Mouse (Mus musculus) embryonic facial prominence, embryonic 10.5 days (tissue): ENCODE data around the gene Ccdc103. TPM values are rescaled to one million over a fixed set of nuclear protein-coding genes. Genes with fewer than 3 reads are reported as not detected.
A peak's percentile ranks its signal among the peaks of the same experiment; 100 is the strongest.

ENCODE experiments used
- DNase-seq: peaks from one replicate; pipeline ENCODE4 v3.0.0-alpha.2; 2017; ENCODE audit warnings: low spot score
- H3K27ac ChIP-seq: fragments of 300-500 bp; sonication (generic); replicated peaks from 2 replicates; pipeline ENCODE4 v1.5.1; 2016; ENCODE audit warnings: mild to moderate bottlenecking
- H3K27me3 ChIP-seq: fragments of 300-500 bp; sonication (generic); replicated peaks from 2 replicates; pipeline ENCODE4 v1.6.1; 2016; ENCODE audit warnings: low read depth, mild to moderate bottlenecking; ENCODE audit not compliant: poor library complexity, severe bottlenecking
- H3K36me3 ChIP-seq: fragments of 300-500 bp; sonication (generic); replicated peaks from 2 replicates; pipeline ENCODE4 v1.6.1; 2016; ENCODE audit warnings: mild to moderate bottlenecking, moderate library complexity
- H3K4me1 ChIP-seq: fragments of 300-500 bp; sonication (generic); 2 replicates; pipeline ENCODE4 v1.6.1; 2016
- H3K4me3 ChIP-seq: fragments of 300-500 bp; sonication (generic); 2 replicates; pipeline ENCODE4 v1.5.1; 2016; ENCODE audit warnings: mild to moderate bottlenecking, moderate library complexity
- H3K9me3 ChIP-seq: fragments of 300-500 bp; sonication (generic); 2 replicates; pipeline ENCODE4 v1.6.1; 2016; ENCODE audit warnings: mild to moderate bottlenecking
- WGBS: fragments of 180-500 bp; shearing (Covaris S2); methylation state at CpG from one replicate; pipeline ENCODE4 v1.1.7; 2016; 5-methylcytosine and 5-hydroxymethylcytosine counted together
- polyA plus RNA-seq: library from polyadenylated mRNA; unstranded; fragments of >200 nt; fragmentation: Nextera tagmentation; extraction: Ambion mirVana; gene quantifications from 2 replicates; pipeline ENCODE4 v1.2.1, GENCODE M21; 2016

The Ccdc103 gene
- polyA plus RNA-seq, 1 experiment from 2014 or later = 1.8 TPM

GRCm38 (mm10) chr11:102858951-102859350 is 22.1 kb upstream of the Ccdc103 start:
- Histone ChIP-seq H3K27ac (no peak overlapping the region), H3K9me3 (no peaks in the 10 kb centered on the region), H3K36me3 (peaks cover 100% of the 10 kb centered on the region), H3K27me3 (no peaks in the 10 kb centered on the region), H3K4me3 (no peak overlapping the region), H3K4me1 (peaks cover 24% of the 10 kb centered on the region)
- DNase-seq = no peak
- WGBS = 91% methylated on average over 11 of the region's 11 CpGs

- Histone ChIP-seq H3K27ac (no peak overlapping the region), H3K27me3 (no peaks in the 10 kb centered on the region), H3K36me3 (peaks cover 100% of the 10 kb centered on the region), H3K4me3 (no peak overlapping the region), H3K9me3 (no peaks in the 10 kb centered on the region), H3K4me1 (peaks cover 24% of the 10 kb centered on the region)
- 94% methylated on average over 8 of the region's 8 CpGs for WGBS
- DNase-seq = no peak
These were observed 21.1 kb upstream of the Ccdc103 start for GRCm38 (mm10) chr11:102859933-102860332.

GRCm38 (mm10) chr11:102864272-102864671 is 16.7 kb upstream of the Ccdc103 start:
- WGBS = 56% methylated on average over 4 of the region's 4 CpGs
- H3K4me3 ChIP-seq = no peak overlapping the region
- H3K36me3 ChIP-seq = peaks cover 100% of the 10 kb centered on the region

GRCm38 (mm10) chr11:102874801-102875334 is 6.1 kb upstream of the Ccdc103 start:
- DNase-seq = no peak
- H3K36me3 ChIP-seq = peaks cover 73% of the 10 kb centered on the region

More at GRCm38 (mm10) chr11:102864272-102864671, 16.7 kb upstream of the Ccdc103 start:
- peak; percentile 72 for DNase-seq
- H3K9me3 ChIP-seq = no peaks in the 10 kb centered on the region
- no peak overlapping the region for H3K27ac ChIP-seq
- no peaks in the 10 kb centered on the region for H3K4me1 ChIP-seq
- H3K27me3 ChIP-seq = no peaks in the 10 kb centered on the region

GRCm38 (mm10) chr11:102879558-102879957 is 1.4 kb upstream of the Ccdc103 start:
- peaks cover 19% of the 10 kb centered on the region for H3K4me1 ChIP-seq
- no peaks in the 10 kb centered on the region for H3K9me3 ChIP-seq
- no peak for DNase-seq
- WGBS = 75% methylated on average over 2 of the region's 2 CpGs
- no peak overlapping the region for H3K27ac ChIP-seq
- H3K4me3 ChIP-seq = peak overlapping the region; percentile 72
- peaks cover 35% of the 10 kb centered on the region for H3K36me3 ChIP-seq
- peaks cover 13% of the 10 kb centered on the region; the same call in 1 of the 2 replicates for H3K27me3 ChIP-seq

More at GRCm38 (mm10) chr11:102874801-102875334, 6.1 kb upstream of the Ccdc103 start:
- Histone ChIP-seq H3K4me1 (peaks cover 10% of the 10 kb centered on the region), H3K9me3 (no peaks in the 10 kb centered on the region), H3K27me3 (no peaks in the 10 kb centered on the region), H3K27ac (no peak overlapping the region), H3K4me3 (no peak overlapping the region)
- WGBS = 90% methylated on average over 7 of the region's 7 CpGs

- Histone ChIP-seq H3K27ac (peak overlapping the region; percentile 97), H3K9me3 (no peaks in the 10 kb centered on the region), H3K27me3 (peaks cover 19% of the 10 kb centered on the region; the same call in 1 of the 2 replicates), H3K4me1 (peaks cover 19% of the 10 kb centered on the region), H3K4me3 (peak overlapping the region; percentile 72), H3K36me3 (peaks cover 15% of the 10 kb centered on the region)
- WGBS = 16% methylated on average over 13 of the region's 13 CpGs
- no peak for DNase-seq
These were observed 552 bp downstream of the Ccdc103 start for GRCm38 (mm10) chr11:102881314-102882198.

- 65% methylated on average over 10 of the region's 10 CpGs for WGBS
- DNase-seq = no peak
- Histone ChIP-seq H3K9me3 (no peaks in the 10 kb centered on the region), H3K4me3 (no peak within 1 kb of the TSS), H3K27me3 (peaks cover 30% of the 10 kb centered on the region), H3K27ac (no peak within 1 kb of the TSS), H3K36me3 (no peaks in the 10 kb centered on the region), H3K4me1 (peaks cover 18% of the 10 kb centered on the region)
These were observed 3.7 kb downstream of the Ccdc103 start, which contains the start of gene Fam187a for GRCm38 (mm10) chr11:102884616-102885219. TSS of gene Fam187a (plus strand) at chr11:102885169.

- Histone ChIP-seq H3K36me3 (no peaks in the 10 kb centered on the region), H3K27me3 (peaks cover 51% of the 10 kb centered on the region), H3K9me3 (no peaks in the 10 kb centered on the region), H3K4me1 (peaks cover 7% of the 10 kb centered on the region), H3K4me3 (no peak overlapping the region), H3K27ac (no peak overlapping the region)
- WGBS = 88% methylated on average over 5 of the region's 5 CpGs
- no peak for DNase-seq
These were observed 6.4 kb downstream of the Ccdc103 start for GRCm38 (mm10) chr11:102887433-102887832.

- H3K27me3 ChIP-seq = peaks cover 53% of the 10 kb centered on the region
- no peaks in the 10 kb centered on the region for H3K36me3 ChIP-seq
- no peak for DNase-seq
- H3K4me1 ChIP-seq = peaks cover 10% of the 10 kb centered on the region
- no peak overlapping the region for H3K4me3 ChIP-seq
- 58% methylated on average over 3 of the region's 3 CpGs for WGBS
- no peaks in the 10 kb centered on the region for H3K9me3 ChIP-seq
- H3K27ac ChIP-seq = no peak overlapping the region
These were observed 7.1 kb downstream of the Ccdc103 start for GRCm38 (mm10) chr11:102888135-102888534.

GRCm38 (mm10) chr11:102890096-102890495 is 9.1 kb downstream of the Ccdc103 start:
- peaks cover 16% of the 10 kb centered on the region for H3K4me1 ChIP-seq
- DNase-seq = no peak
- H3K27ac ChIP-seq = no peak overlapping the region
- no peaks in the 10 kb centered on the region for H3K9me3 ChIP-seq
- no peak overlapping the region for H3K4me3 ChIP-seq
- H3K36me3 ChIP-seq = no peaks in the 10 kb centered on the region
- 72% methylated on average over 5 of the region's 5 CpGs for WGBS
- peaks cover 65% of the 10 kb centered on the region for H3K27me3 ChIP-seq

- Histone ChIP-seq H3K4me1 (peaks cover 33% of the 10 kb centered on the region), H3K27me3 (peaks cover 76% of the 10 kb centered on the region), H3K27ac (peak overlapping the region; percentile 72), H3K9me3 (no peaks in the 10 kb centered on the region), H3K36me3 (no peaks in the 10 kb centered on the region), H3K4me3 (peak overlapping the region; percentile 55)
- 3% methylated on average over 43 of the region's 43 CpGs for WGBS
- DNase-seq = peak; percentile 84
These were observed 12.1 kb downstream of the Ccdc103 start for GRCm38 (mm10) chr11:102893015-102893651.

- DNase-seq = no peak
- no peaks in the 10 kb centered on the region for H3K9me3 ChIP-seq
- WGBS = 89% methylated on average over 4 of the region's 4 CpGs
- H3K4me1 ChIP-seq = peaks cover 36% of the 10 kb centered on the region
- H3K36me3 ChIP-seq = no peaks in the 10 kb centered on the region
- no peak overlapping the region for H3K27ac ChIP-seq
- H3K4me3 ChIP-seq = no peak overlapping the region
- H3K27me3 ChIP-seq = peaks cover 83% of the 10 kb centered on the region
These were observed 13.7 kb downstream of the Ccdc103 start for GRCm38 (mm10) chr11:102894716-102895115.
